Mouse (Mus musculus) cerebellum, adult 9-10 months (tissue): ENCODE results near the gene Cped1.
"Not testable (repeated sequence)": the region's sequence is repeated elsewhere in the genome, so short reads cannot be mapped to it uniquely, and the experiment has no call there.

Source experiments
- DNase-seq: peaks from one replicate; pipeline ENCODE4 v3.0.0; 2022

The Cped1 gene

GRCm38 (mm10) chr6:22258784-22259183, 273.1 kb downstream of the Cped1 start:
- DNase-seq: no peak

- no peak for DNase-seq
These were observed 276.8 kb downstream of the Cped1 start for GRCm38 (mm10) chr6:22262519-22262918.

GRCm38 (mm10) chr6:22264094-22264493, 278.4 kb downstream of the Cped1 start:
- DNase-seq: not testable (repeated sequence)

- no peak for DNase-seq
These were observed 280.3 kb downstream of the Cped1 start for GRCm38 (mm10) chr6:22266018-22266417.

- no peak for DNase-seq
These were observed 282.3 kb downstream of the Cped1 start for GRCm38 (mm10) chr6:22267807-22268667.

GRCm38 (mm10) chr6:22268677-22269076, 283.0 kb downstream of the Cped1 start:
- no peak for DNase-seq

- no peak for DNase-seq
These were observed 284.3 kb downstream of the Cped1 start for GRCm38 (mm10) chr6:22269840-22270521.

GRCm38 (mm10) chr6:22277941-22278340, 292.2 kb downstream of the Cped1 start:
- DNase-seq: no peak

- DNase-seq: no peak
These were observed 294.6 kb downstream of the Cped1 start for GRCm38 (mm10) chr6:22280217-22280861.

GRCm38 (mm10) chr6:22282405-22282804, 296.7 kb downstream of the Cped1 start:
- no peak for DNase-seq

- DNase-seq: no peak
These were observed 302.5 kb downstream of the Cped1 start, which contains the start of gene Wnt16 for GRCm38 (mm10) chr6:22288004-22288736. Wnt16 (plus strand) TSS chr6:22288227.

GRCm38 (mm10) chr6:22288737-22289460, 303.2 kb downstream of the Cped1 start:
- DNase-seq: no peak

GRCm38 (mm10) chr6:22289461-22290021, 303.8 kb downstream of the Cped1 start:
- no peak for DNase-seq

GRCm38 (mm10) chr6:22290790-22291189, 305.1 kb downstream of the Cped1 start:
- DNase-seq: no peak

GRCm38 (mm10) chr6:22292056-22292455, 306.3 kb downstream of the Cped1 start:
- DNase-seq: no peak

- DNase-seq: no peak
These were observed 308.2 kb downstream of the Cped1 start for GRCm38 (mm10) chr6:22293922-22294321.

GRCm38 (mm10) chr6:22297028-22297427, 311.3 kb downstream of the Cped1 start:
- no peak for DNase-seq

- DNase-seq: no peak
These were observed 312.3 kb downstream of the Cped1 start for GRCm38 (mm10) chr6:22298059-22298458.
